Mouse (Mus musculus): ENCODE data around the gene Tgif2. TPM values are rescaled to one million over a fixed set of nuclear protein-coding genes. Genes with fewer than 3 reads are reported as not detected.
A peak's percentile ranks its signal among the peaks of the same experiment; 100 is the strongest.
"Not testable (repeated sequence)": the region's sequence is repeated elsewhere in the genome, so short reads cannot be mapped to it uniquely, and the experiment has no call there.

The Tgif2 gene
- total RNA-seq, 2 experiments from 2014 or later = 0.69 to 1.0 TPM

DNA sequence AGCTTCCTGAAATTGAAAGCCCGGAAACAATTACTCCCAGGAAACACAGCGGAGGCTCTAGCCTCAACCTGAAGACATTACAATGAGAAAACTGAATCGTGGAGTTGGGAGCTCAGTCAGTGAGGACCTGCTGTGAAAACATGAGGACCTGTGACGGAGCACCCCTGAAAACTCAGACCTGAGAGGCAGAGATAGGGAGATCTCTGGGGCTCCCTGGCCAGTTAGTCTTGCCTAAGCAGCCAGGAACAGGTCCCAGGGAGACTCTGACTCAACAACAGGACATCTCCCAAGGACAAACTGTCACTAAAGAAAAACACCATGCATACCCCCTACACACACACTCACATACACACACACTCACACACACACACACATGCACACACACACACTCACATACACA lies 58.6 kb downstream of the Tgif2 start:
- DNase-seq (ENCODE audit: low spot score in 2 of 2) = no peak
- intact Hi-C loops (cut with DNase I) = no loop called here

DNA sequence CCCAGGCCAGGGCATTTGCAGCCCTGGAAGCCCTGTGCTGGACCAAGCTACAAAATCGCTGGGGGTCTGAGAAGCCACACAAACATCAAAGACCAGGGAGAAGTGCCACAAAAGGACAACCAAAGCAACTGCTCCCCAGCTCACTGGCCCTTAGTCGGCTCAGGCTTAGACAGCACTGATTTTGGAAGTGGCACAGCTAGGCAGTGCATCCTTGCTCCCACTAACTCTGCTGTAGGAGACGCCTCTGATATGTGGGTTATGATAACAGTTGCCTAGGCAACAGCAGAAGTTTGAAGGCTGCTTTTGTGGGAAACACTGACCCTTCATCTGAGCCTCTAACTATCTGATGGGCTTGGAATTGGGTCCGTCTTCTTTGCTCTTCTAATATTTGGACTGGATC lies 59.4 kb downstream of the Tgif2 start:
- intact Hi-C loops (cut with DNase I) = no loop called here
- DNase-seq (ENCODE audit: low spot score in 2 of 2) = peak in 1 of 2 experiments; percentile 55

DNA sequence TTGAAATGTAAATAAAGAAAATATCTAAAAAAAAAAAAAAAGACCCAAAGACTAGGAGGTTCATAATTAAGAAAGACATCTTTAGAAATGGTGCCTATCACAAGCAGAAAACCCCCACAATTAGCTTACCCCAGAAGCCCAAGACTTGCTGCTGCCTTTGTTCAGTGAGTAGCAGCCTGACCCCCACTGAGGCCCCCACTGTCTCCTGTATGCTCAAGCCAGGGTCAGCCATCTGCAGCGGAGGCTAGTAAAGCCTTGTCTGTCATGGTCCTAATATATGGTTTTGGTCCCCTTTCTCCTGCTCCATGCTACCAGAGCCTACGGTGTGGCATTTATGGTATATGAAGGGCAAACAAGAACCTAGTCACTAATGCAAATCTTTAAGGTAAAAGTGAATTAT lies 61.5 kb downstream of the Tgif2 start:
- intact Hi-C loops (cut with DNase I) = no loop called here
- no peak for DNase-seq (ENCODE audit: low spot score in 2 of 2)

DNA sequence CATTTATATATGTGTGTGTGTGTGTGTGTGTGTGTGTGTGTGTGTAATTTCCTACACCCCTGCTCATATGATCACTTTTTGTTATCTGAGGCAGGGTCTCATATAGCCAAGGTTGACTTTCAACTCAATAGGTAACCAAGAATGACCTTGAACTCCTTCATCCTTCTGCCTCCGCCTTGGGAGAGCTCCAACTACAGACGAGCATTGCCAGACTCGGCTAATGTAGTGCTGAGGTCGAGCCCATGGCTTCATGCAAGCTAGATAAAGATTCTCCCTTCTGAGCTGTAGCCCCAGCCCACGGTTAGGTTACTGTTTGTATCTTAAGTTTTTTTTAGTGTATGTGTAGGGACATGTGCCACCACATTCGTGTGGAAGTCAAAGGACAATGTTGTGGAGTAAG lies 62.1 kb downstream of the Tgif2 start:
- intact Hi-C loops (cut with DNase I) = loop anchor here (2.0 kb wide), 1 partner anchor 39 kb away; no protein-coding TSS in a partner anchor
- no peak for DNase-seq (ENCODE audit: low spot score in 2 of 2)

- intact Hi-C loops (cut with DNase I) = loop anchor here (2.0 kb wide), 1 partner anchor 38 kb away; no protein-coding TSS in a partner anchor
- DNase-seq (ENCODE audit: low spot score in 2 of 2) = not testable (repeated sequence)
These were observed 62.6 kb downstream of the Tgif2 start for GRCm38 (mm10) chr2:156902411-156902810.

DNA sequence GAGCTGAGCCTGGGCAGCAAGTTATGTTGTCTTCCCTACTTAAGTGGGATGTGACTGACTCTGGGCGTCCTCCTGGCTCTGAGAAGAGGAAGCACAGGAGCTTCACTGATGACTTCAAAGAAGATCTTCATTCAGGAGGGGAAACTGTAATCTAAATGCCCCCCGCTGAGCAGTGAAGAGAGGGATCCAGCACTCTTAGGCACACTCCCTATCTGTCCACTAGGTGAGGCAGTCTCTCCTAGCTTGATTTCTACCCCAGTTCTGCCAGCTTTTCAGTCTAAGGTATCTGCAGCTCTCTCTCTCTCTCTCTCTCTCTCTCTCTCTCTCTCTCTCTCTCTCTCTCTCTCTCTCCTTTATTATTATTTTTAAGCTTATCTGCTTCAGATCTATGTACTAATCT lies 63.6 kb downstream of the Tgif2 start:
- no peak for DNase-seq (ENCODE audit: low spot score in 2 of 2)
- intact Hi-C loops (cut with DNase I) = loop anchor here (2.0 kb wide), 1 partner anchor 37 kb away; no protein-coding TSS in a partner anchor

Other genes starting within 250 kb of the Tgif2 start
- gene Dlgap4, start 226.3 kb upstream of the Tgif2 start, total RNA-seq (2021) = 100 to 1,000 TPM; 223 to 241 TPM
- gene Myl9, start 64.6 kb upstream of the Tgif2 start, total RNA-seq (2021) = 10 to 100 TPM; 14.7 to 16.1 TPM
- 1 to 10 TPM; 1.5 to 2.1 TPM for gene 4930518I15Rik, start 17.9 kb downstream of the Tgif2 start, total RNA-seq (2021)
- gene Rab5if, start 23.1 kb downstream of the Tgif2 start, total RNA-seq (2021) = 100 to 1,000 TPM; 104 to 105 TPM
- under 1 TPM; 0.39 to 0.55 TPM for gene Sla2, start 47.2 kb downstream of the Tgif2 start, total RNA-seq (2021)
- 100 to 1,000 TPM; 509 to 517 TPM for gene Ndrg3, start 152.0 kb downstream of the Tgif2 start, total RNA-seq (2021)
- gene Dsn1, start 167.1 kb downstream of the Tgif2 start, total RNA-seq (2021) = 1 to 10 TPM; 4.7 TPM
- gene Soga1, start 239.2 kb downstream of the Tgif2 start, total RNA-seq (2021) = 10 to 100 TPM; 19.8 to 24.6 TPM
- not detected for gene Tldc2, start 247.0 kb downstream of the Tgif2 start, total RNA-seq (2021)